Mouse (Mus musculus) cerebellum, adult 2 months (tissue): Measurements from ENCODE around the gene Gm4131. TPM values are rescaled to one million over a fixed set of nuclear protein-coding genes. Genes with fewer than 3 reads are reported as not detected.

ENCODE experiments used
- DNase-seq, 2 experiments: peaks; one replicate each; pipeline ENCODE4 v3.0.0; 2021
- H3K27ac ChIP-seq: fragments of 200-500 bp; 2 replicates; pipeline ENCODE4 v1.5.1; 2012; ENCODE audit warnings: low read length, control low read depth, inconsistent platforms; ENCODE audit not compliant: insufficient read depth
- H3K27me3 ChIP-seq: fragments of 200-500 bp; 2 replicates; pipeline ENCODE4 v1.6.1; 2012; ENCODE audit warnings: inconsistent platforms, mild to moderate bottlenecking, low read length, moderate library complexity; ENCODE audit not compliant: control insufficient read depth, insufficient read depth
- H3K4me1 ChIP-seq: fragments of 200-500 bp; 2 replicates; pipeline ENCODE4 v1.6.1; 2011; ENCODE audit warnings: low read length; ENCODE audit not compliant: control insufficient read depth, insufficient read depth
- H3K4me3 ChIP-seq: fragments of 200-500 bp; replicated peaks from 2 replicates; pipeline ENCODE3; 2011; ENCODE audit warnings: mild to moderate bottlenecking, low read depth, low read length, control low read depth; ENCODE audit not compliant: insufficient read depth
- CTCF ChIP-seq: fragments of 200-500 bp; IDR thresholded peaks from 2 replicates; pipeline ENCODE4 v1.5.1; 2011; ENCODE audit warnings: low read depth, mild to moderate bottlenecking, control low read depth, low read length, moderate library complexity, borderline replicate concordance; ENCODE audit not compliant: insufficient read depth
- POLR2A ChIP-seq: fragments of 200-500 bp; IDR thresholded peaks from 2 replicates; pipeline ENCODE4 v1.6.1; 2011; ENCODE audit warnings: low read length, control low read depth, borderline replicate concordance; ENCODE audit not compliant: insufficient read depth
- WGBS: fragments of 180-500 bp; shearing (Covaris S2); methylation state at CpG from one replicate; pipeline ENCODE4 v1.1.7; 2018; 5-methylcytosine and 5-hydroxymethylcytosine counted together
- polyA plus RNA-seq: library from polyadenylated mRNA; depleted of rRNA; stranded (reverse); fragments of >200 nt; gene quantifications from 2 replicates; pipeline ENCODE4 v1.2.3, GENCODE M21; 2012

Gene Gm4131
- polyA plus RNA-seq, 1 experiment, result not detected

DNA sequence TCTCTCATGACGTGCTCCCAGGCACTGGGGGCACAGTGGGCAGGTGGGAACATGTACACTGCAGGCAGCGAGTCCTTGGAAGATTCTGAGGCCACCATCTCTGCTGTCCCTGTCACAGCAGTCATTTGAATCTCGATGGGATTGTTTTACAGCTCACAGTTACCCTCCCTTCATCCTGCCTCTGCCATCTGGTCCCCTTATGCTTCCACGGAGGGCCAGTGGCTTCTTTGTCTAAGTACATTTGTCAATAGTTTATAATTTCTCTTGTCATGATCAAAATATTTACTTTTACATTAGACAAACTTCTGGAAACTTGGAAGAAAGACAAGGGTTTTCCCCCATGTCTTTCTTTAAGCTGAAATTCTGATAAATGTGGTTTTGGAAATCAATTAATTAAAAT lies 20.0 kb downstream of the Gm4131 start:
- H3K4me1 ChIP-seq, result no peaks in the 10 kb centered on the region
- WGBS, result 13% methylated on average over 4 of the region's 4 CpGs
- TF ChIP-seq CTCF, result no peak
- TF ChIP-seq POLR2A, result no peak
- H3K27ac ChIP-seq, result no peak overlapping the region
- no peak for DNase-seq
- H3K27me3 ChIP-seq, result no peaks in the 10 kb centered on the region; the same call in 1 of the 2 replicates
- H3K4me3 ChIP-seq, result no peak overlapping the region

DNA sequence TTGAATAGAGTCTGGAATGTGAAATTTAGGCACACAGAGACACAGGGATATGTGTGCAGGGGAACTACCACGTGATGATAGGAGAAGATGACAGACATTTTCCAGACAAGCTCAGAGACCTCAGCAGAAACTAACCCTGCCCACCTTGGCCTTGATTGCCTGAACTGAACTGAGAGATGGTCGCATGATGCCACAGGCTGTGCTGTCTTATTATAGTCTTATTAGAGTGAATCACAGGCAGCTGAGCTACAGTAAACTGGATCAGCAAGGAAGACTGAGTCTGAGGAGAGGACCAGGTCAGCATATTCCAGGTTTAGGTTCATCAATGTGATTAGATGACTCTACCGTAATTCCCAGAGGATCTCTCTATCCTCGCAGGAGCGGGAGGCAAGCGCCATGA lies 20.4 kb downstream of the Gm4131 start:
- DNase-seq, result no peak
- Histone ChIP-seq H3K27ac (no peak overlapping the region), H3K4me3 (no peak overlapping the region), H3K4me1 (no peaks in the 10 kb centered on the region), H3K27me3 (no peaks in the 10 kb centered on the region; the same call in 1 of the 2 replicates)
- 45% methylated on average over 6 of the region's 6 CpGs for WGBS
- TF ChIP-seq CTCF, result no peak
- no peak for TF ChIP-seq POLR2A

DNA sequence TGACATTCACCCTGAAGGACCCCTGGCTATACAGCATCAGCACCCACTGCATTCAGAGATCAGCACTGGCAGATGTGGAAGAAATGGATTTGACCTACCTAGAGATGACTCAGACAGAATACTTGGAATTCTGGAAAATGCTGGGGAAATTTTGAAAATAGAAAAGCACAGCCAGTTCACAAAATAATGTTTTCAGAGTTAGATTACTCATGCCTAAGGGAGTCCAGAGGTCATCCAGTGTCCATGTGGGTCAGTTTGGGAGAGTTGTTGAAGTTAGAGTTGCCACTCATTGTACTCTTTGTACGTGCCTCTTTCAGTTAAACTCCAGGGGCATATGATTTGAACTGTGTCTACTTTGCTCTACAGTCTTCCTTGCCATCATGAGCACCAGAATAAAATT lies 25.0 kb downstream of the Gm4131 start:
- no peak overlapping the region for H3K4me3 ChIP-seq
- H3K27ac ChIP-seq, result no peak overlapping the region
- TF ChIP-seq POLR2A (no peak), CTCF (no peak)
- DNase-seq, result no peak
- WGBS, result 94% methylated on average over 1 of the region's 1 CpGs
- no peaks in the 10 kb centered on the region; the same call in 1 of the 2 replicates for H3K27me3 ChIP-seq
- H3K4me1 ChIP-seq, result no peaks in the 10 kb centered on the region

DNA sequence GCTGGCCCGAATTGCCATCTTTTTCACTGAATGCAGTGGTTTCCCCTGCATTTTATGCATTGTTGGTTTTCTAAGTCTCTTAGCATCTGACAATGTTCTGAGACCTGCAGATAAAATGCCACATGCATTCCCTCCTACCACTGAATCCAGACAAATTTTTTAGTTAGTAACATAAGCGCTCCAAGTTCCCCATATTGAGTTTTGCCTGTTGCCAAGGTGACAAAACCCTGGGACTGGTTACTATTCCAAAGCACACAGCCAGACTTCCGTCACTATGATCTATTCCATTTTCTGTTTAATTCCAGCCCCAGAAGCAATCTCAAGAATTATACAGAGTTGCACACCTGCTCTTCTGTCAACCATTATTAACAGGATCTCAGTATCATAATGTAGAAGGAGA lies 26.9 kb downstream of the Gm4131 start:
- Histone ChIP-seq H3K27ac (no peak overlapping the region), H3K27me3 (no peaks in the 10 kb centered on the region; the same call in 1 of the 2 replicates), H3K4me3 (no peak overlapping the region), H3K4me1 (peaks cover 2% of the 10 kb centered on the region; the same call in 1 of the 2 replicates)
- WGBS, result 61% methylated on average over 3 of the region's 3 CpGs
- no peak for TF ChIP-seq CTCF
- no peak for TF ChIP-seq POLR2A
- no peak for DNase-seq

DNA sequence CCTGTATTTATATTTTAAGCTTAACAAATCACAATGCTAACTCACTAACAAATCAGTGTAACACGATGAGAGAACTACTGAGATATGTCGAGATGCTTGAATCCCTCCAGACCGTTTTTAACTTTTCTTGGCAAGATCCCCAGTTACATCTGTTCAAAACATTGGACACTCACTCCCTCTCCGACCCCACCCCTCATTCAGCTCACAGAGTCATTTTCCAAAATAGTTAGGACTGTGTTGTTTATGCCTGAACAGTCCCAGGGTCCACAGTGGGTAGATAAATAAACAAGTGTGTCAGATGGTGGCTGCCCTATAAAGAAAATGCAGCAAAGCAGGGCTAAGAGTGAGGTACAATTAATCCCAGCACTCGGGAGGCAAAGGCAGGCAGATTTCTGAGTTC lies 29.7 kb downstream of the Gm4131 start:
- H3K4me1 ChIP-seq, result peaks cover 2% of the 10 kb centered on the region; the same call in 1 of the 2 replicates
- TF ChIP-seq POLR2A (no peak), CTCF (no peak)
- 25% methylated on average over 5 of the region's 5 CpGs for whole genome bisulfite sequencing
- H3K27ac ChIP-seq, result no peak overlapping the region
- no peaks in the 10 kb centered on the region for H3K27me3 ChIP-seq
- H3K4me3 ChIP-seq, result no peak overlapping the region
- no peak for DNase-seq

DNA sequence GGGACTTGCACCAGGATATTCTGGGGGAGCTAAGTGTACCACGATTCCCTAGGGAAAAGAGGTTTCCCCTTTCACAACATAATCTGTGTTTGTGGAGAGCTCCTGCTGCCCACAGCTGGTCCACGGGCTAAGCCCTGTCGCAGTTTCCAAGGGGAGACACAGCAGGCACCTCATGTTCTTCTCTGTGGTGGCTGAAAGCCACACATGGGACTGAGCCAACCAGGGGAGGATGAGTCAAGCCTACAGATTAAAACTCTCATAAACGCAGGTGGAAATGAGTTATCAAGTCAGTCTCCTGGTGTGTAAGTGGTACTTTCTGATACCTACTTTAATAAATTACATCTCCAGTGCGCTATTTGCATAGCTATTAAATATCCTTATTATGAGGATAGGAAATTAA lies 30.6 kb downstream of the Gm4131 start:
- Histone ChIP-seq H3K4me1 (peaks cover 2% of the 10 kb centered on the region; the same call in 1 of the 2 replicates), H3K4me3 (no peak overlapping the region), H3K27ac (no peak overlapping the region), H3K27me3 (no peaks in the 10 kb centered on the region)
- no peak for DNase-seq
- no peak for TF ChIP-seq CTCF
- no peak for TF ChIP-seq POLR2A
- WGBS, result 17% methylated on average over 5 of the region's 5 CpGs

DNA sequence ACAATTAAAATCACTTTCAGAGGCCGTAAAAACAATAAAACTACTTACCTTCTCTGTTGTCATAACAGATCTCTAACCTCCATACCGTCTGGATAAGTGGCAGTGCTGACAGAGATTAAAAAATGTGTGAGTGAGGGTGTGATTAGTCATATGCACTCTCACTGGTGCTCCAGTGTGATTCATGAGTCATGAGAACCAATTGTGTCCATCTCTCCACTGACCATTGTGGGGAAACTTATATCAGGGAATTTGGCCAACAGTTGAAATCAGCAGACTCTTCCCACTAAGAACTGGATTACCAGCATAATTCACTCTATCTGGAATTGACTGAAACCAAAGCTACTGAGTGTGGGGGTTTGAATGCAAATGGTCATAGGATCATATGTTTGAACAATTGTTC lies 35.8 kb downstream of the Gm4131 start:
- no peak for DNase-seq
- Histone ChIP-seq H3K27ac (no peak overlapping the region), H3K4me1 (no peaks in the 10 kb centered on the region), H3K4me3 (no peak overlapping the region), H3K27me3 (no peaks in the 10 kb centered on the region)
- TF ChIP-seq POLR2A (no peak), CTCF (no peak)
- WGBS, result 74% methylated on average over 2 of the region's 2 CpGs

DNA sequence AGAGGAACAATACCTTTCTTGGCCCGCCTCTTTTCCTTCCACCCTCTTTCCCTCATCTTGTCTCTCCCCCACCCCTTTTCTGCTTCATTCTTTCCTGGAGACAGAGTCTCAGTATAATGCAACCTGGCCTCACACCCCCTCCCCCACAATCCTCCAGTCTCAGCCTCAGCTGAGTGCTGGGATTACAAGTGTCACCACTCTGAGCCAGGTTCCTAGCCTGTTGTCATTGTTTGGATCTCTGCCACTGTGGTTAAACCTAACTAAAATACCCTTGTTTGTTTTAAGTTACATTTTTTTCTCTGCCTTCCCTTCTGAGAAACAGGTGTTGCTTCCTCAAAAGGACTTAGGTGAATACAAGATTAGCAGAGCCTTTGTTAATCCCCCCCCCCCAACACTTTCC lies 53.9 kb downstream of the Gm4131 start:
- no peak for DNase-seq
- TF ChIP-seq CTCF (no peak), POLR2A (no peak)
- WGBS, result 57% methylated on average over 1 of the region's 1 CpGs
- no peaks in the 10 kb centered on the region for H3K27me3 ChIP-seq
- H3K27ac ChIP-seq, result no peak overlapping the region
- H3K4me1 ChIP-seq, result no peaks in the 10 kb centered on the region
- no peak overlapping the region for H3K4me3 ChIP-seq
